Mouse (Mus musculus): ENCODE measurements around the gene Arnt2.

Arnt2 gene

DNA sequence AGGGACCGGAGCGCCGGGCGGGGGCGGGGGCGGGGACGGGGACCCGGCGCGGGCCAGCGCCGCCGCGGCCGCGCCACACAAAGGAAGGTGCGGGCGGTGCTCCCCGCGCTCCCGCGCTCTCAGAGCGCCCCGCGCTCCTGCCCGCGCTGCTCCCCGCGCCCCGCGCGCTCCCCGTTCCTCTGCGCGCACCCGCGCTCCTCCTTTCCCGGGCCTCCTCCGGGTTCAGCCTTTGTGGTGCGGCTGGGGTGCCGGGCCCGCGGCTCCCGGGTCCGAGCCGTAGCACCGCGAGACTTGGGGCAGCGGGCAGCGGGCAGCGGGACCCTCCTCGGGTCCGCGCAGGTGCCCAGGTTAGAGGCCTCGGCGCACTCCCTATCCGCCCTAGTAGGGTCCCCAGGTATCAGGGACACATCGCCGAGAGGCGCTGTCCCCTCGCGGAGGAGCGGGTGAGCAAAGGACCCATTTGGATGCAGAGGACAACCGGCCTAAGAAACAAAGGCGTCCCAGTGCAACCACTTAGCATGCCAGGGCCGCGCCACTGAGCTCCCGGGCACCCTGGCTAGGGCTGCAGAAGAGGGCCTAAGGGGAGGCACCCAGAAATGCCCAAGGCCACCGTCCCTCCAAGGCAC lies at the start of gene Arnt2:
Gene Arnt2, minus strand, starts transcription at position 281 of the 626 bp plus-strand sequence.
- peak; percentile 81 for DNase-seq (ENCODE audit: extremely low spot score)

DNA sequence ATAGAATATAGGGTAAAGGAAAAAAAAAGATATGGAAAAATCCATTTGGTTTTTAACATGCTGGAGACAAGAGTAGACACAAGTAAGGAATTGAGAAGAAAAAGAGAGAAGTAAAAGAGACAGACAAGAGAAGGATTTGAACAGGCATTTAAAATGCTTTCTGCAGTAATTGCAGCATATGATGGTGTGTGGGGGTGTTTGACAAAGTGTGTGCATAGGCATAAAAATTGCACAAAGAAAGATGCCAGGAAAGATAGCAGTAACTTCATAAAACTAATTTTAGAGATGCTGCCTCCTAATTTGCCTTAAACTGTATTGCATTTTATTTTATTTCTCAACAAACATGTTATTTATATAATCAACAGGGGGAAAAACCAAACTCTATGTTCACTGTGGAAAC lies 41.7 kb upstream of the Arnt2 start:
- no peak for DNase-seq (ENCODE audit: extremely low spot score)

DNA sequence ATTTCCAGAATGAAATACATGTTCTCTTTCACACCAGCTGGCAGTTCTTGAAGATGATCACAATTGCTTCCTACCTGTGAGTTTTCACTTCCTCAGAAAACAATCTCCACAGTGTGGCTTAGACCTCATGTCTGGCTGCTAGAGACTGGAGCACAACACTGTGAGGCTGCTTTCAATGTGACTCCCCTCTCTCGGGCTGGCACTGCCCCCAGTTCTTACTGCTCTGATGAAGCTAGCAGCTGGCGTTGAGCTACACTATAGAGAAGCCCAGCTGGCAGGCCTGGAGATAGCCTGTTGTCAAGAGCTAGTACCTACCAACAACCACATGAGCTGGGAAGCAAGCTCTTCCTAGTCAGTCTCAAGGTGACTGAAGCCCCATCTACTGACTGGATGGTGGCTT lies 39.1 kb upstream of the Arnt2 start:
- no peak for DNase-seq (ENCODE audit: extremely low spot score)

DNA sequence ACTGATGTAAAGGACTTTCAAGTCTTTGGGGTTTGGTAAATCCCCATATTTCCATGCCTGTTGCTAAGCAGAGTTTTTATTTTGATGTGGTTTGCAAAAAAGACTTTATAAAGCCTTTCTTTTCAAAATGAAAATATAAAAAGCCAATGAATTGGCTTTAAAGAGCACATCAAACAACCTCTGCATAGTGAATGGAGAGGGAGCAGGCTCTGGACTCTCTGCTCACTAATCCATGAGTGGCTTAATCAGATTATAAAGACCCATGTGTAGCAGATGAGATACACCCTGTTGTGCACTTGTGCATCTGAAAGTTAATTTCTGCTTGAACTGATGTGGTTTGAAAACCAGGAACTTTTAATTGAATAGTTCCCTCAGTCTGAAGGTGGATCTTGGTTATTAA lies 38.5 kb upstream of the Arnt2 start:
- DNase-seq (ENCODE audit: extremely low spot score), result no peak

DNA sequence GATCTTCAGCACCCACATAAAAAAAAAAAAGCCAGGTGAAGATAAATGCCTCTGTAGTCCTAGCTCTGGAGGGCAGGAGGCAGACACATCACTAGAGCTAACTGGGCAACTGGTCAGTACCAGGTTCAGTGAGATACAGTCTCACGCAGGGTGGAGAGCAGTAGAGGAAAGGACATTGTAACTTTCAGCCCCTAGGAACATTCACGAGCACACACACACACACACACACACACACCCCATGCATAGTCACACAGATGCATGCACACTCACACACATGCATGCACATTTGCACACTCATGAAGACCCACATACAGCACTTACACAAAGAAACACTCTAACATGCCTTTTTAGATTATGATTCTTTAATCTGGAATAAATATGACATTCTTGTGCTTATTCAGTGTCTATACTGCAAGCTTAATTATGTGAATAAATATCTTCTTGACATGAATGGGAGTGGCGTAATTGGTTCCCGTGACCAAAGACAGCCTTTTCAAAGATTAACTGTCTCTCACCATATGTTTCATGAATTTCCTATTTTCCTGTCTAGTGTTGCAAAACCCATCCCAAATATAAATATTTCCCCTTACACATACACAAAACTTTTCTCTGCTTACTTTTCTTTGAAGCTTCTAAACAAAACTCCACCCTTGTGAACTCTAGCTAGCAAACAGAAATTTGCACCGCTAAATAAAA lies 37.9 kb upstream of the Arnt2 start:
- DNase-seq (ENCODE audit: extremely low spot score), result no peak

DNA sequence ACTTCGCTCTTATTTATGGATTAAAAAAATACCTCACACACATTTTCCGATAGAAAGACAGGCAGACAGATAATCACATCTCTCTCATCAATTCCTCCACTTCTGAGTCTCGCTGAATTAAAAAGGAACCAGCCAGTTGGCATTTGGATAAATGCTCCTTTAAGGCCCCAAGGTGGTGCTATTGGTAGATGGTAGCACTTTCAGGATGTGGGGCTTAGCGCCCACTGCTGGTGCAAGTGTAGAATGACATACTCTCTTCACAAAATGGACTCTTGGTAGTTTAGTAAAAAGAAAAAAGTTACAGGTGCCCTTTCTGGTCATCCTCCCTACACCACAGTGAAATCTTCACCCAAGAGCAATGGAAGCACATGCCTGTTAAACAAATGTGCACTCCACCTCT lies 37.1 kb upstream of the Arnt2 start:
- DNase-seq (ENCODE audit: extremely low spot score), result peak; percentile 38

DNA sequence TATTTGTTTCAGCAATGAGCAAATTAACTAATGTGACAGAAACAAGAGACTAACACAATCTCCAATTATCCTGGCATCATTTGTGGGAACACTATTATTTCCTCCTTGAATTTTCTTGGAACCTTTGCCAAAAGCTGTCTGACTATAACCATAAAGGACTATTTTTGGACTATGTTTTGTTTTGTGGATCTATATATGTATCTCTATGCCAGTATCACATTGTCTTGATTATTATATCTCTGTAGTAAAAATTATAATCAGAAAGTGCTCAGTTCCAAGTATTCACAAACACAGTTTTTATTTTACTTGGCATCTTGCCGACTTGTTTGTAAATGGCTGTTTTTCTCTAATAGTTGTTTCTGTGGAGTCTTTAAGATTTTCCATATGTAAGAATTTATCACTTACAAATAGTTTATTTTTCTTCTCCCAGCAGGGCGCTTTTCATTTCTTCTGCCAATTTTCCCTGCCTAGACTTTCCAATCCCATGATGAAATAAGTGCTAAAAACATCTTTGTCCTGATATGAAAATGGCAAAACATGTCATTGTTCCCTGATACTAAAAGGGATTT lies 32.5 kb upstream of the Arnt2 start:
- no peak for DNase-seq (ENCODE audit: extremely low spot score)

DNA sequence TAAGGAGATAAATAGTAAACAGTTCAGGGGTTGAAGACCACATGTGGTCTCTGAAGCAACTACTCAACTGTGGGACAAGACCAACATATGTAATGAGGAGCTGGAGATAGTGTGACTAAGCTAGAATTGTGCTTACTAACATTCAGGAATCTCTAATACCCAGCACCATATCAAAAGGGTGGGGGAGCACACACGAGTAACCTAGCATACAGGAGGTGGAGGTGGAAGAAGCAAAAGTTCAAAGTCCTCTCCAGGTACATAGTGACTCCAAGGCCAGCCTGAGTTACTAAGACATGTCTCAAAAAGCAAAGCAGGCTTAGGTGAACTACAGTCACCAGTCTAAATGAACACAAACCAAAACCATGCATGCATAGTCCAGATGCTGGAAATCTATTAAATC lies 29.6 kb upstream of the Arnt2 start:
- no peak for DNase-seq (ENCODE audit: extremely low spot score)

DNA sequence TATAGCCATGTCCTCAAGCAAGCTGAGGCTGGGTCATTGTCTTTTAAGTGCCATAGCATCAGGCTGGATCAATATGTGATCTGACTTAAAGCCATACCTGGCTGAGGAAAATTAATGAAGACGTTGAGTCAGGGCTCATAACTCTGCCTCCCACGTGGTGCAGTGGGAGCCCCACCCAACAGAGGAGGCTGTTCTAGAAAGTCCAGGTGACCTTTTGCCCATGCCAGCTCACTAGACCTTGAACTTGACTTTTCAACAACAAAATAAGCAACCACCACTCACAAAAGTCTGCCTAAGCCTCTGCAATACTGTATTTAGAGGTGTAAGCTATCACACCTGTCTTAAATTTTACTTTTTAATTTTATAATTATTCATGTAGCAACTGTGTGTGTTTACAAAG lies 24.9 kb upstream of the Arnt2 start:
- DNase-seq (ENCODE audit: extremely low spot score), result no peak

DNA sequence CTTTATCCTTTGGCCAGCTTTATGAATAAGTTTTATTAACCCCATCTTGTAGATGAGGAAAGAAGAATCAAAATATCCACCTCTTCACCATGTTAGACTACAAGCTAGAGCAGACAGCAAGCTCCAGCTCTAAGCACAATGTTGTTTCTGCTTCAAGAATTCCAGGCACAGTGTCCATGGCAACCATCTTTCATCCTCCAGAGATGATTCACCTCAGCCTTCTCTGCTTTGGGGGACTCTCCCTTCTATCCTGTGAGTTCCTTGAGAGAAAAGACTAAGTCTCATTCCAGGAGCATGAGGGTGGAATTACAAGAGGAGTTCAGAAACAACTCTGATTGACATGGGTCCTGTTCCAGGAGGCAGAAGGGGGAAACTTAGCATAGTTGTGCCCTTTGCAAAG lies 22.2 kb upstream of the Arnt2 start:
- no peak for DNase-seq (ENCODE audit: extremely low spot score)

DNA sequence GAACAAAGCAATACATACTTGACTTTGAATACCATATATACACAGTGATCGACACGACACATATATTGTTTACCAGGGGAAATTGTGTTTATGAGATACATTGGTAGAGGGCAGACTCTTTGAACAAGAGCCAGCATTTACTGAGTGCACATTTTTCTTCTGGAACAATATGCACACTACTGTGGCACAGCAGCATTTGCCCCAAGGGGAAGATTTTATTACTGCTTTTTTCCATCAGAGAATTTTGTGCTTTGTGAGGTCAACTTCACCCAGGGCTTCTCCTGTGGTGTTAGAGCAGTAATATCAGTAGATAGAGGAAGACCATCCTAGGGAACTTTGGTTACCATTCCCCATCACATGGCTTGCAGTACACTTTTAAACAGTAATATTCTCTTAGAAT lies 17.2 kb upstream of the Arnt2 start:
- no peak for DNase-seq (ENCODE audit: extremely low spot score)

DNA sequence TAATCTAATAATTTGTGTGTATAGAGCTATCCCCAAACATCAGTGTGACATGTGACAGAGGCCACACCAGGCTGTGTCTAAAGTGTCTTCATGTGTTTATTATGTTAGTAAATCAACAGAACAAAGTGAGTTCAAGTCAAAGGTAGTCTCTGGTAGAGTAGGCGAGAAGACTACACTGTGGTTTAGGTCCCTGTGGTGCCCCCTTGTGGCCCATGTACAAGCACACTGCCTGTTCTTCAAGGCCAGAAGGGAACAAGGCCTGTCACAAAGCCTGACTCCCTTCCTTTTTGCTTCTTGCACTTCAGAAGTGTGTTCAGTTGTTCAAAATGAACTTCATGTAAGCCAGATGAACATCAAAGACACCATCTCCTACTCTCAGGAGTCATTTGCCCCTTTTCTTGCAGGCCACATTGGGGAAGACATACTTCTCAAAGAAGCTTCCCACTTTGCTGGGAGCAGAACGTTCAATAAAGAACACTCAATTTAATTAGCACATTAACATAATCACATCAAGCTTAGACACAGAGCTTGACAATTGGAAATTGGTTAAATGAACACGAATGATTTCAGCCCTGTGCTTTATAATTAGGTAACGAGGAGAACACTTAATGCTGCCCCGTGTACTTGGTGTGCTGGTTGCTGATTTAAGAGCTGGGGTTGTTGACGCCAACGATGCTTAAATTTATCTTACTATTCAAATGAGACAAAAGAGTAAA lies 14.9 kb upstream of the Arnt2 start:
- DNase-seq (ENCODE audit: extremely low spot score), result peak; percentile 24

DNA sequence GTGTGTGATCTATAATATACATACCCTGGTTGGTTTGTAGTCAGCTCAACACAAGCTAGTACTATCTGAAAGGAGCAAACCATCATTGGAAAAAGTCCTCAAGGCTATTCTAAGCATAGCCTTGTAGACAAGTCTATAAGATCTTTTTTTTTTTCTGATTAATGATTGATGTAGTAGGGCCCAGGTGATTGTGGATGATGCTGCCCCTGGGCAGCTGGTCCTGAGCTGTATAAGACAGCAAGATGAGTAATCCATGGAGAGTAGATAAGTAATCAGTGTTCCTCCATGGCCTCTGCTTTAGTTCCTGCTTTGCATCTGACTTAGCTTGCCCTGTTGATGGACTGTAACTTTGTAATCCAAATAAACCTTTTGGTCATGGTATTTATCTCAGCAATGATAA lies 11.8 kb upstream of the Arnt2 start:
- no peak for DNase-seq (ENCODE audit: extremely low spot score)

DNA sequence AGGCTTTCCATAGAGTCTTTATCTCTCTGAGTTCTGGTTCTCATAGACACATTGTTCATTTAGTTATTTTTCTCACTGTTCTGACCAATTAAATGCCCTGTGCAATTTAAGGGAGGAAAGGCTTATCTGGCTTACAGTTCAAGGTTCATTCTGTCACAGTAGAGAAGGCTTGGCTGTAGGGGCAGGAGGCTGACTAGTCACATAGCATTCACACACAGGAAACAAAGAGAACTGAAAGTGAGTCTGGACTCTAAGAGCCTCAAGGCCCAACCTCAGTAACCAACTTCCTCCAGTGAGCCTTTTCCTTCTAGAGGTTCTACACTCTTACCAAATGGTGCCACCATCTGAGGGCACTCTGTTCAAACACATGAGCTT lies 11.3 kb upstream of the Arnt2 start:
- DNase-seq (ENCODE audit: extremely low spot score), result no peak

DNA sequence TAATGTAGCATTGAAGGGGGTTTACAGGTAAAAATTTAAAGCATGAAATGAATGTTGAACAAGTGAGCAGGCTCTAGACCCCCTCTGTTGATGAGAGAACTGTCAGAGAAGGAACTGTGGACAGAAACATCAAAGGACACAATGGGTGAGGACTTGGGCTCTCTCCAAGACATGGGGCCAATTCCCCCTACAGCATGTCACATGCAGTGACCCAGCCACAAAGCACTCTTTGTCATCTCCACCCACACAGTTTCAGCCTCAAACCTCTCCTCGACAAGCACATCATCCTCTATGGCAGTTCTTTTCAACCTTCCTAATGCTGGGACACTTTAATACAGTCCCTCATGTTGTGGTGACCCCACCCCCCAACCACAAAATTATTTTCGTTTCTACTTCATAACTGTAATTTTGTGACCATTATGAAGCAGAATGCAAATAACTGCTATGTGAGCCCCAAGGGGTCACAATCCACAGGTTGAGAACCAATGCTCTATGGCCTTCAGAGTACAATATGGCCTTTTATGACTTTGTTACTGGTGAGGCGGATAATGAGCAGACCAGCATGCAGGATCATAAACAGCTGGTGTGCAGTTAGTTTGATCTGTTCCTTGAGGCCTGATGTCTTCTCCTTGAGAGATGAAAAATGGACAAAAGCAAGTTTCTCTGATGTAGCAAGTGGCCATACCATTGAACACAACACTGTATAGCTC lies 10.8 kb upstream of the Arnt2 start:
- DNase-seq (ENCODE audit: extremely low spot score), result no peak

DNA sequence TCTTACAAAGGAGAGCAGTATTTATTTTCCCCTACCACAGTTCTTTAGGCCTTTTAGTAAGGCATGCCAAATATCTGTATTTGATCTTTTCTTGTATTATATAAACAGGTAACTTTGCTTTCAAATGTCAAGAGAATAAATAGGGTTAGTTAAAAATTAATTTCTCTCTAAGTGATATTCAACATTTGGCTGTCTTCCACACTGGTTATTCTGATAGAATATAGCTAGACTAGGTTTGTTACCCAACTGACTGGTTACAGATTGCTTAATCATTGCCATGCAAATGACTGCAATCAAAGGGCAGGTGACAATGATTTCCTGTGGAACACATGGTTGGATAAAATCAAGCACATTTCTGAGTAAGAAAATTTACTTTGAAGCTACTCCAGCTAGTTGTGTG lies 7.5 kb upstream of the Arnt2 start:
- DNase-seq (ENCODE audit: extremely low spot score), result no peak

DNA sequence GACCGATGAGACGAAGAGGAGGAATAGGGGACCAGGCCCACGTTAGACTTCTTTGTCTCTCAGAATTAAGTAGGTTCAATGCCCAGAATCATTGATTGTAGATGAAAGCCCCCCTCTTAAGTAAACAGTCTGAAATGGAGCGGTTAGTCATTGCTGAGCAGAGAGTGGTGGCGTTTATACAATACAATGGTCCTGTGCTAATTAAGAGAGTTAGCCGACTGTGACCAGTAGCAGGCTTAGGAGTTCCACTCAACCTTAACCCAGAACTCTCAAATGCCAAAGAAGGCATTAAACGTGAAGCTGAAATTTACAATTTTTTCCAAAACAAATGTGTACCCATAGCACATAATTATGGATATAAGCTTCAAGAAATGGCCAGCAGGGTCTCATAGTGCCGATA lies 2.6 kb upstream of the Arnt2 start:
- DNase-seq (ENCODE audit: extremely low spot score), result no peak

DNA sequence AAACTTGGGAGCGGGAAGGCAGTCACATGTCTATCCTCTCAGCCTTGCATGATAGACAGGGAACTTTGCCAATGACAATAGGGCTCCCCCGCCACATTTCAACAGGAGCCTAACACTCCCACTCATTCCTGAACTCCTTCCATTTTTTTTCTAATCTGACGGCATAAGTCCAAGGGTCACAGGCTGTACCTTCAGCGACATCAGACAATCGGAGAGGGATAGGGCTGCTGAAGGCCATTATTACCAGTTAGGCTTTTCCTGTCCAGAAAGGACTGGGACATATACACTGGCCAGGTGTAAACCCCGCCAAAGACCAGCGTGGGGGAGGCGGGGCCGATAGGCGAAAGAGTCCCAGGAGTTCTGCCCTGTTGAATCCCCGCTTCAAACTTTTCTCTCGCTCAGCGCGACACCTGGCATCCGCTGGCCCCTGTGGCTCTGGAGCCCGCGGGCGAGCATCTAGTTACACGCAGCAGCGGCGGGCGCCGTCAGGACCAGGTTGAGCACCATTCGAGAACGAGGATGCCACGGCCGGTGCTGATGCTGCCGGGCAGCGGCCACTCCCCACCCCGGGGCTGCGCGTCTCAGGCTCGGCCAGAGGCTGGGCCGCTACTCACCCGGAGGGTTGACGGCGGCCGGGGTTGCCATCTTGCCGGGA lies 608 bp downstream of the Arnt2 start:
- DNase-seq (ENCODE audit: extremely low spot score), result peak; percentile 71

DNA sequence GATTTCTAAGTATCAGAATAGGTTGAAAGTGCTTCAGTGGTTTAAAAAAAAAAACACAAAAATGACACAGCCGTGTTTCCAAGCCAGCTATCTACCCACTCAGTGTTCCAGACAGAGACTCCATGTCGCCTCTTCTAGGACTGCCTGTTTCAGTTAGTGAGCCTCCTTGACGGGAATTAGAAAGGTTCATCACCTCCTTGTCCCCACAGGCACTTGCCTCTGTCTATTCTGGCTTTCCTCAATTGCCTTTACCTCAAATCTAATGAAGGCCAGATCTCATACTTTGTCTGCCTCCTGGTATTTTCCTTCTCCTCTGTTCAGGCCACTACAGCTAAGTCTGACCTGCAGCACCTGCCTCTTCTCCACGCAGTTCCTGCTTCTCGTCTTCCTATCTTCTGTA lies 1.7 kb downstream of the Arnt2 start:
- DNase-seq (ENCODE audit: extremely low spot score), result no peak

DNA sequence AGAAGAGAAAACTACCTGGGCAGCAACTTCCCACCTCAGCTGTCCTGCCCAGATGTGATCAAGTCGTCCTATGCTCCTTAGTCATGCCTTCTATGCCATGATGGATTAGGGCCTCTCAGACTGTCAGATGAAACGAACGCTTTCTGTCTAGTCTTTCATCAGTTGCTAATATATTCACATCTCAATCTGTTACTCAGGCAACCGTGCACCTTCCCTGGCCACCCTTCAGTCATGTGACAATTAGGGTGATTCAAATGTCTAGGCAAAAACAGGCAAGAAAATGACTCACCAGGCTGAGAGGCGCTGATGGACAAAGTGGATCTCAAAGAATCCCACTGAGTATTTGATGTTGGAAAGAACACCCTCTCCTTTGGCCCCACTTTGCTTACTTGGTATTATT lies 6.6 kb downstream of the Arnt2 start:
- DNase-seq (ENCODE audit: extremely low spot score), result no peak

DNA sequence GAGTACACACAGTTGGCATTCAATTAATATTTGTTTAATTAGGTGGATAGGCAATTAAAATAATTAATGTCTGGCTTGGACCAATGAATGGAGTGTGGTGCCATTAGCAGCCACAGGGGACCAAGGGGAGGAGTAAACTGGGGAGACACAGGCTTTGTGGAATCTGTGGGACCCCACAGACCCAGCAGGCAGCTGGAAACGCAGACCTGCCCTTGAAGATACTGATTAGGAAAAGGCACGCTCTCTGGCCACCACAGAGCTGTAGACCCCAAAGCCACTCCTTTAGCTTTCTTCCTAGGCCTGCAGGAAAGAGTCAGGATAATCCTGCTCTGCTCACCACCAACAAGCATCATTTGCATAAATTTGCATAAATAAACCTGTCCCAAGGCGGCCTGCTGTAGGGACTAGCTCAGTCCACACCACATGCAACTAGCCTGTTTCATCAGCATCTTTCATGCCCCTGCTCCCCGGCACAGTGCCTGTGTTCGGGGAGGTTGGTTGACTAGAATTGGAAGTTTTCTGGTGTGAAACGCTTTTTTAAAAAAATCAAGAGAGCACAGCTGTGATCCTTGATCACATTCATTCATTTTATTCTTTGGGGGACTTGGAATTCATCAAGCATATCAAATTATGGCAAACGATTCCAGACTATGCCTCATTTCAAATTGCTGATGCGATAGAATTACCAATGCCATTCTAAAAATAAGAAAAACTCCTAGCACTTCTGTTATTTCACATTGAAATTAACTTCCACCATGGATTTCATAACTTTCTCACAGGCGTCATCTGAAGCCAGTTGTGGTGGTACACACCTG lies 8.1 kb downstream of the Arnt2 start:
- no peak for DNase-seq (ENCODE audit: extremely low spot score)

Measured in embryo, embryonic 9.5 days (tissue).